In the genomic region with DNA sequence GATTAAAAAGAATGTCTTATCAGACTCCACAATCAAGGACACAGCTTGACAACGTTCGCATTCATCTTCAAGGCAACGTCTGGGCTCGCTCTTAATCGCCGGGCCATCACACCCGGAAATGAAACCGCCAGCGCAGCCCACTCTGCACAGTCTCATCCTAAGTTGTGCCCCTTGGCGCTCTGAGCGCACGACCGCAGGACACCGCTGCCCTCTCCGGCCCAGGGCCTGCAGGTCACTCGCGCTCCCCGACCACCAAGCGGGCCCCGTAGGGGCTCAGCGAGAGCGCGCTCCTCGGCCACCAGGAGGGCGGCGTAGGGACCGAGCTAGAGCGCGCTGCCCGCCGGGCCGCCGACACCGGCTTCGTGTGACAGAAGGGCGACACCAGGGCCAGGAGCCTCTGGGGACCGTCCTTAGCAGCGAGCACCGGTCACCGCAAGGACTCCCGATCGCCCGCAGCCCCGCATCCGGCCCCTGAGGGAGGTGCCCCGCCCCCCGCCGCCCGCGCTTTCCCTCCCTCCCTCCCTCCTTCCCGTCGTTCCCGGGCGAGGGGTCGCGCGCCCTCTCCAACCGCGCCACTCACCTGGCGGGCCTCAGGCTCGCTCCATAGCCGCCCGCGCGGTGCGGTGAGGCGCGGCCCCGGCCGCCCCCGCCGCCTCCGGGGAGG, we compare ENCODE assay signal across 8 mouse cellular contexts. TPM values are rescaled to one million over a fixed set of nuclear protein-coding genes. Genes with fewer than 3 reads are reported as not detected.
DNase-seq lines count a peak whose midpoint lies in the region; ATAC-seq and TF ChIP-seq lines count a peak whose summit lies in the region.

No protein-coding gene starts in this region.

- H3K9ac ChIP-seq in forebrain, embryonic 12.5 days: peak overlapping the region; percentile 91

- H3K27me3 ChIP-seq in forebrain, embryonic 12.5 days: peaks cover 16% of the 10 kb centered on the region; the same call in 1 of the 2 replicates
- H3K27me3 ChIP-seq in limb, embryonic 10.5 days (ENCODE audit: low read depth, poor library complexity, severe bottlenecking): peaks cover 13% of the 10 kb centered on the region; the same call in 1 of the 2 replicates

- H3K4me3 ChIP-seq in left cerebral cortex, adult 2 months: peak overlapping the region; percentile 94
- peak overlapping the region; percentile 97 for H3K4me3 ChIP-seq in forebrain, embryonic 12.5 days (replicated peaks)
- peak overlapping the region; percentile 96 for H3K4me3 ChIP-seq in limb, embryonic 10.5 days

- peaks cover 11% of the 10 kb centered on the region for H3K4me1 ChIP-seq in forebrain, embryonic 12.5 days
- peaks cover 15% of the 10 kb centered on the region for H3K4me1 ChIP-seq in limb, embryonic 10.5 days

- intact Hi-C loops in left cerebral cortex, adult 2 months (cut with DNase I): no loop called here
- intact Hi-C loops in left cerebral cortex, postnatal 4 days (cut with DNase I): no loop called here

- TF ChIP-seq CTCF in left cerebral cortex, adult 2 months (IDR thresholded peaks at IDR 0.05): peak; percentile 31
- peak; percentile 9; the same call in 1 of the 2 replicates for TF ChIP-seq CTCF in brain, embryonic 14.5 days (IDR thresholded peaks at IDR 0.05; ENCODE audit: borderline replicate concordance, extremely low read depth, insufficient read depth, insufficient read length)

- H3K9me3 ChIP-seq in forebrain, embryonic 12.5 days: no peaks in the 10 kb centered on the region
- H3K9me3 ChIP-seq in limb, embryonic 10.5 days (replicated peaks): no peaks in the 10 kb centered on the region

- H3K36me3 ChIP-seq in forebrain, embryonic 12.5 days (replicated peaks): 0 out of 2 replicates have a peak, but pooled peaks cover 3% of the 10 kb centered on the region
- H3K36me3 ChIP-seq in limb, embryonic 10.5 days: peaks cover 13% of the 10 kb centered on the region

- no peak; the same call in 1 of the 2 replicates for TF ChIP-seq POLR2A in brain, embryonic 14.5 days (IDR thresholded peaks at IDR 0.05; ENCODE audit: borderline replicate concordance, extremely low read depth, insufficient read depth, insufficient read length, poor library complexity, severe bottlenecking)

- peak overlapping the region; percentile 93 for H3K27ac ChIP-seq in left cerebral cortex, adult 2 months
- peak overlapping the region; percentile 92 for H3K27ac ChIP-seq in forebrain, embryonic 12.5 days
- peak overlapping the region; percentile 94 for H3K27ac ChIP-seq in limb, embryonic 10.5 days

- ATAC-seq in forebrain, embryonic 12.5 days (ENCODE audit: low FRiP score): peak; percentile 88
- ATAC-seq in hematopoietic stem cell, adult 5-6 weeks (replicated peaks in 1 of 2; ENCODE audit: insufficient read depth in 1 of 2, low FRiP score in 2 of 2, low TSS enrichment in 1 of 2, low read depth in 1 of 2, poor library complexity in 2 of 2, severe bottlenecking in 2 of 2): peak; percentile 40 to 49

- peak overlapping the region; percentile 67 for H3K4me2 ChIP-seq in forebrain, embryonic 12.5 days

- DNase-seq in left cerebral cortex, adult 2 months (ENCODE audit: extremely low spot score in 1 of 2, low spot score in 2 of 2): peak; percentile 42 to 43
- DNase-seq in left cerebral cortex, postnatal 4 days: no peak
- peak; percentile 83 for DNase-seq in brain, embryonic 14.5 days (ENCODE audit: low read depth)
- DNase-seq in limb, embryonic 10.5 days (ENCODE audit: low spot score): peak; percentile 89
- DNase-seq in mesoderm, embryonic 11.5 days (ENCODE audit: low read depth, low spot score): peak; percentile 75
- DNase-seq in skeletal muscle tissue, adult 2 months (ENCODE audit: low read depth, low spot score): peak; percentile 21

- WGBS in forebrain, embryonic 12.5 days: under 1% methylated on average over 54 of the region's 73 CpGs
- under 1% methylated on average over 72 of the region's 73 CpGs for WGBS in limb, embryonic 10.5 days

RNA-seq across cellular contexts. Expression of a gene that starts 0.5 kb away (rescaled TPM):
- 10 to 100 TPM; 74.0 to 78.6 TPM for total RNA-seq in left cerebral cortex, adult 2 months (2021)
- 10 to 100 TPM; 57.3 to 58.4 TPM for total RNA-seq in left cerebral cortex, postnatal 4 days (2021)
- 31.1 and 44.4 TPM in 2 replicates for polyA plus RNA-seq in brain, embryonic 14.5 days (2012; rRNA removed)
- polyA plus RNA-seq in forebrain, embryonic 12.5 days (2016; fragmentation: Nextera tagmentation; extraction: Ambion mirVana): 24.6 and 26.8 TPM in 2 replicates
- total RNA-seq in hematopoietic stem cell, adult 5-6 weeks (2017): 41.6 and 43.4 TPM in 2 replicates
- 18.3 and 19.9 TPM in 2 replicates for polyA plus RNA-seq in limb, embryonic 10.5 days (2016; fragmentation: Nextera tagmentation; extraction: Ambion mirVana)

RNA-seq across cellular contexts. Expression of a gene that starts 44.3 kb away (rescaled TPM):
- 1 to 10 TPM; 7.3 to 7.9 TPM for total RNA-seq in left cerebral cortex, adult 2 months (2021)
- 1 to 10 TPM; 3.4 to 4.4 TPM for total RNA-seq in left cerebral cortex, postnatal 4 days (2021)
- polyA plus RNA-seq in brain, embryonic 14.5 days (2012; rRNA removed): 2.7 and 3.0 TPM in 2 replicates
- polyA plus RNA-seq in forebrain, embryonic 12.5 days (2016; fragmentation: Nextera tagmentation; extraction: Ambion mirVana): 4.1 and 5.3 TPM in 2 replicates
- 18.9 and 33.8 TPM in 2 replicates for total RNA-seq in hematopoietic stem cell, adult 5-6 weeks (2017)
- polyA plus RNA-seq in limb, embryonic 10.5 days (2016; fragmentation: Nextera tagmentation; extraction: Ambion mirVana): 5.9 and 6.9 TPM in 2 replicates
